Mouse (Mus musculus) heart, adult 11 months (tissue): Measurements from ENCODE around the gene Eif4a1.

Experiments used
- DNase-seq: peaks from one replicate; pipeline ENCODE4 v3.0.0; 2022

Gene Eif4a1

GRCm38 (mm10) chr11:69670786-69671725 lies 1.2 kb downstream of the Eif4a1 start:
- DNase-seq, result peak; percentile 100

- no peak for DNase-seq
These were observed 5.6 kb downstream of the Eif4a1 start for GRCm38 (mm10) chr11:69666665-69667005.

- peak; percentile 98 for DNase-seq
These were observed 6.1 kb downstream of the Eif4a1 start, which contains the start of gene Cd68 for GRCm38 (mm10) chr11:69665961-69666664. Gene Cd68, minus strand, starts transcription at chr11:69666153.

- DNase-seq, result peak; percentile 95
These were observed 6.7 kb downstream of the Eif4a1 start for GRCm38 (mm10) chr11:69665457-69665960.

- peak; percentile 92 for DNase-seq
These were observed 7.4 kb downstream of the Eif4a1 start for GRCm38 (mm10) chr11:69664841-69665240.

GRCm38 (mm10) chr11:69663795-69664194 lies 8.4 kb downstream of the Eif4a1 start:
- DNase-seq, result peak; percentile 97

- DNase-seq, result no peak
These were observed 9.1 kb downstream of the Eif4a1 start for GRCm38 (mm10) chr11:69662967-69663671.

GRCm38 (mm10) chr11:69662213-69662966 lies 9.8 kb downstream of the Eif4a1 start, which contains the start of gene Mpdu1:
Gene Mpdu1, minus strand, starts transcription at chr11:69662642.
- peak; percentile 100 for DNase-seq

- DNase-seq, result peak; percentile 94
These were observed 10.9 kb downstream of the Eif4a1 start for GRCm38 (mm10) chr11:69661221-69661881.

GRCm38 (mm10) chr11:69657462-69657881 lies 14.8 kb downstream of the Eif4a1 start:
- DNase-seq, result peak; percentile 91

- DNase-seq, result peak; percentile 91
These were observed 15.4 kb downstream of the Eif4a1 start for GRCm38 (mm10) chr11:69656617-69657461.

- no peak for DNase-seq
These were observed 16.2 kb downstream of the Eif4a1 start for GRCm38 (mm10) chr11:69656065-69656455.

GRCm38 (mm10) chr11:69655264-69656064 lies 16.8 kb downstream of the Eif4a1 start, which contains the start of gene Sox15:
Gene Sox15, plus strand, starts transcription at chr11:69655314.
- DNase-seq, result peak; percentile 94

GRCm38 (mm10) chr11:69654760-69655159 lies 17.5 kb downstream of the Eif4a1 start:
- peak; percentile 88 for DNase-seq

GRCm38 (mm10) chr11:69653399-69653798 lies 18.8 kb downstream of the Eif4a1 start:
- DNase-seq, result peak; percentile 79

- no peak for DNase-seq
These were observed 26.4 kb downstream of the Eif4a1 start for GRCm38 (mm10) chr11:69645860-69646259.

- no peak for DNase-seq
These were observed 36.8 kb downstream of the Eif4a1 start for GRCm38 (mm10) chr11:69635471-69635870.

GRCm38 (mm10) chr11:69633128-69633866 lies 38.9 kb downstream of the Eif4a1 start:
- DNase-seq, result peak; percentile 98
